13 mouse cellular contexts compared by ENCODE assay signal in the genomic region with DNA sequence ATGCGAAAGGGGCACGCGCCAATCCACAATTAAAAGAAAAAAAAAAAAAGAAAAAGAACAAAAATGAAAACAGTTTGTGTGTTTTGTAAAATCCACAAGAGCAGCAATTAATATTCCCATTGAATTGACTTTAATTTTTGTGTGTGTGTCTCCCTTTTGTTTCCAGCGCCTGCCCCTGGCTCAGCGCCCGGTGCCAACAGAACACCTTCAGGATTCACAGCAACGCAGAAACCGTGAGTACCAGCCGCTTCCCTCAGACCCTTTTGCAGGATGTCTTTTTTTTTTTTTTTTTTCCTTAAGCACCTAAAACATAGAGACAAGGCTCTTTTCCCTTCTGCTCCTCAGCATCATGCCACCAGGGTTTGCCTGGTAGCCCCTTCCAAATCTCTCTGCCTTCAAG.
A peak's percentile ranks its signal among the peaks of the same experiment; 100 is the strongest.
DNase-seq lines count a peak whose midpoint lies in the region; ATAC-seq and TF ChIP-seq lines count a peak whose summit lies in the region.
"Had no signal": no experiment of that assay in that cellular context is flagged by ENCODE, and none has a peak within 500 bp of the region (broad histone marks: within the 10 kb centered on the region; RNA-seq: fewer than 3 reads in every experiment).

No protein-coding gene starts in this region.

- intact Hi-C loops in left cerebral cortex, adult 2 months (cut with DNase I), result loop anchor here (1.0 to 10.0 kb wide), 6 partner anchors 103 to 1005 kb away; no protein-coding TSS in a partner anchor

- no peaks in the 10 kb centered on the region for H3K9me3 ChIP-seq in forebrain, embryonic 16.5 days (ENCODE audit: control insufficient read depth, low read length)
- H3K9me3 ChIP-seq in midbrain, postnatal 0 days (ENCODE audit: low read length), result no peaks in the 10 kb centered on the region
- H3K9me3 ChIP-seq: embryonic facial prominence, embryonic 12.5 days; liver, embryonic 13.5 days had no signal

- H3K27ac ChIP-seq in left cerebral cortex, adult 2 months, result peak overlapping the region; percentile 37
- H3K27ac ChIP-seq in forebrain, embryonic 16.5 days (ENCODE audit: low read length), result peak overlapping the region; percentile 92
- peak overlapping the region; percentile 78 for H3K27ac ChIP-seq in midbrain, postnatal 0 days (ENCODE audit: low read depth, low read length)
- H3K27ac ChIP-seq: embryonic facial prominence, embryonic 12.5 days; liver, embryonic 13.5 days had no signal

- no peak for TF ChIP-seq CTCF in left cerebral cortex, adult 2 months (IDR thresholded peaks at IDR 0.05)
- no peak for TF ChIP-seq CTCF in midbrain, postnatal 0 days (IDR thresholded peaks at IDR 0.05)
- no peak for TF ChIP-seq CTCF in lung, adult 2 months (IDR thresholded peaks at IDR 0.05; ENCODE audit: insufficient read depth, low read length)

- peak in 1 of 2 experiments; percentile 12 for DNase-seq in left cerebral cortex, adult 2 months (ENCODE audit: extremely low spot score in 1 of 2, low spot score in 2 of 2)
- no peak for DNase-seq in left cerebral cortex, adult 8-10 months (ENCODE audit: low spot score in 2 of 2)
- DNase-seq in brain, adult 2 months (ENCODE audit: low read depth, low spot score), result peak; percentile 29
- peak; percentile 51 for DNase-seq in midbrain, postnatal 0 days (ENCODE audit: low spot score)
- DNase-seq in yolk sac, embryonic 10.5 days (ENCODE audit: low spot score), result no peak
- DNase-seq in lung, adult 2 months, result no peak
- DNase-seq: kidney, postnatal 14 days; liver, embryonic 13.5 days; lung, postnatal 14 days; thymus, postnatal 14 days had no signal

- H3K27me3 ChIP-seq in forebrain, embryonic 16.5 days (replicated peaks; ENCODE audit: control insufficient read depth, insufficient read depth, low read length), result 0 out of 2 replicates have a peak, but pooled peaks cover 3% of the 10 kb centered on the region
- no peaks in the 10 kb centered on the region for H3K27me3 ChIP-seq in midbrain, postnatal 0 days (ENCODE audit: insufficient read depth, low read length)
- H3K27me3 ChIP-seq: embryonic facial prominence, embryonic 12.5 days; liver, embryonic 13.5 days had no signal

- peak overlapping the region; percentile 66 for H3K9ac ChIP-seq in forebrain, embryonic 16.5 days (replicated peaks; ENCODE audit: low read depth, low read length)
- H3K9ac ChIP-seq in midbrain, postnatal 0 days (replicated peaks; ENCODE audit: low read length, poor library complexity, severe bottlenecking), result peak overlapping the region; percentile 67; the same call in 1 of the 2 replicates
- H3K9ac ChIP-seq: embryonic facial prominence, embryonic 12.5 days; liver, embryonic 13.5 days had no signal

- H3K4me1 ChIP-seq in forebrain, embryonic 16.5 days (replicated peaks; ENCODE audit: control insufficient read depth, insufficient read depth, low read length), result peaks cover 32% of the 10 kb centered on the region
- no peaks in the 10 kb centered on the region for H3K4me1 ChIP-seq in midbrain, postnatal 0 days (ENCODE audit: insufficient read depth, low read length)
- no peaks in the 10 kb centered on the region; the same call in 1 of the 2 replicates for H3K4me1 ChIP-seq in lung, adult 2 months (ENCODE audit: control insufficient read depth, insufficient read depth, low read length)
- H3K4me1 ChIP-seq: embryonic facial prominence, embryonic 12.5 days; liver, embryonic 13.5 days had no signal

- ATAC-seq in forebrain, embryonic 16.5 days, result no peak
- ATAC-seq in midbrain, postnatal 0 days (ENCODE audit: low FRiP score), result no peak
- ATAC-seq: intestine, embryonic 16.5 days had no signal

- H3K4me3 ChIP-seq in left cerebral cortex, adult 2 months, result peak overlapping the region; percentile 44
- H3K4me3 ChIP-seq in forebrain, embryonic 16.5 days (replicated peaks; ENCODE audit: low read length), result peak overlapping the region; percentile 53
- peak overlapping the region; percentile 43 for H3K4me3 ChIP-seq in midbrain, postnatal 0 days (ENCODE audit: low read depth, low read length)
- no peak overlapping the region for H3K4me3 ChIP-seq in lung, adult 2 months (replicated peaks; ENCODE audit: extremely low read depth, low read depth, low read length)
- H3K4me3 ChIP-seq: embryonic facial prominence, embryonic 12.5 days; liver, embryonic 13.5 days had no signal

- TF ChIP-seq POLR2A in lung, adult 2 months (IDR thresholded peaks at IDR 0.05; ENCODE audit: borderline replicate concordance, extremely low read depth, low read depth, low read length), result no peak

- peak overlapping the region; percentile 48 for H3K4me2 ChIP-seq in forebrain, embryonic 16.5 days (ENCODE audit: low read length)
- H3K4me2 ChIP-seq in midbrain, postnatal 0 days (ENCODE audit: low read depth, low read length, poor library complexity, severe bottlenecking), result peak overlapping the region; percentile 60
- H3K4me2 ChIP-seq: embryonic facial prominence, embryonic 12.5 days; liver, embryonic 13.5 days had no signal

- no peaks in the 10 kb centered on the region for H3K36me3 ChIP-seq in forebrain, embryonic 16.5 days (ENCODE audit: control insufficient read depth, insufficient read depth)
- H3K36me3 ChIP-seq in midbrain, postnatal 0 days (ENCODE audit: insufficient read depth, low read length), result no peaks in the 10 kb centered on the region
- H3K36me3 ChIP-seq: embryonic facial prominence, embryonic 12.5 days; liver, embryonic 13.5 days had no signal

- 12% methylated on average over 9 of the region's 9 CpGs for WGBS in forebrain, embryonic 16.5 days
- WGBS in midbrain, postnatal 0 days, result 35% methylated on average over 9 of the region's 9 CpGs
- 83% methylated on average over 9 of the region's 9 CpGs for WGBS in lung, adult 2 months

Comparison
In these comparisons a context has a peak if more than half of its experiments do, and no peak if none do; other contexts are left out.
1. DNase-seq: peak in brain, adult 2 months (single experiment) and midbrain, postnatal 0 days (single experiment); none in left cerebral cortex, adult 8-10 months (0 of 2), yolk sac, embryonic 10.5 days (single experiment) and lung, adult 2 months (single experiment).
2. H3K27ac ChIP-seq: peak in every context shown above with its lines; median percentile 92 in forebrain, embryonic 16.5 days; 78 in midbrain, postnatal 0 days; 37 in left cerebral cortex, adult 2 months.